Mouse (Mus musculus) cerebellum, postnatal 4 days (tissue): ENCODE data around the gene Naa50.
A peak's percentile ranks its signal among the peaks of the same experiment; 100 is the strongest.

Source experiments
- DNase-seq, 2 experiments: peaks; one replicate each; pipeline ENCODE4 v3.0.0; 2022; ENCODE audit warnings: low spot score in 2 of 2, mixed read lengths in 1 of 2

Naa50 gene

DNA sequence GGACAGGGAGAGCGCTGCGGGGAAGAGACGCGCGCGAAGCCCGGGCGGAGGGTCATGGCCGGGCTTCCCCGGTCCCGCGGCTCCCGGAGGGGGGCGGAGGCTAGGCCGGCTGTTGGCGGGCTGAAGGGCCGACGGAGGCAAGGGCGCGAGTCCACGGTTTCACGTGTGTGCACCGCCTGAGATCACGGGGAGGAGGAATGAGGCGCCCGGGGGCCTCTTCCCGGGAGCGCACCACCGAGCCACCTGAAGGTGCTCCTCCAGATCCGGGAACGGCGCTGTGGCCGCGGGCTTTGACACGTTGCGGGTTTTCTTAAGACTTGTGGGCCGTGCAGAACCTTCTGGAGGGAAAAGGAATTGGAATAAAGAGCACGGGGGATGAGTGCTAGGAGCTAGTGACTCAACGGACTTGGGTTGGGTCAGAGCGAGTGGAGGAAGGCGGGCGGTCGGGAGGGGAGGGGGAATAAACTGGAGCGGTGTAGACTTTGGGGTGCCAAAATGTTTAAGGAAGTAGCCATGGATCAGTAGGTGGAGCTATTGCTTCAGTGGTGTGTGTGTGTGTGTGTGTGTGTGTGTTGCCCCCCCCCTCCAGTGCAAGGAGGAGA, 657 bp downstream of the Naa50 start:
- peak; percentile 28 to 61 for DNase-seq

DNA sequence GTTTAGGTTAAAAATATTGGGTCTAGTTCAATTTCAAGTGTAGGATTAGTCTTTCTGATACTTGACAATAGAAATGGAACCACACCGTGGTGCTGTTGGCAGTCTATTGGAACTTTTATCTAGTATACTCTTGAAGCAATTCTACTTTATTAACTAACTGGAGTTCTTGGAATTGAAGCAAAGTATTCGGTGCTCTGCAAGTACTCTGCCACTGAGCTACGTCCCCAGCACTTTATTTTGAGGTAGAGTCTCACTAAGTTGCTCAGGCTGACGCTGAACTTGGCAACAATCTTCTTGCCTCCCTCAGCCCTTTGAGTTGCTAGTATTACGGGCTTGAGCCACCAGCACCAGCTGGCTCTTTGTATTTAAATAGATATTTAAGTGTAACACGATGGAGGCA, 1.9 kb downstream of the Naa50 start:
- DNase-seq = no peak

DNA sequence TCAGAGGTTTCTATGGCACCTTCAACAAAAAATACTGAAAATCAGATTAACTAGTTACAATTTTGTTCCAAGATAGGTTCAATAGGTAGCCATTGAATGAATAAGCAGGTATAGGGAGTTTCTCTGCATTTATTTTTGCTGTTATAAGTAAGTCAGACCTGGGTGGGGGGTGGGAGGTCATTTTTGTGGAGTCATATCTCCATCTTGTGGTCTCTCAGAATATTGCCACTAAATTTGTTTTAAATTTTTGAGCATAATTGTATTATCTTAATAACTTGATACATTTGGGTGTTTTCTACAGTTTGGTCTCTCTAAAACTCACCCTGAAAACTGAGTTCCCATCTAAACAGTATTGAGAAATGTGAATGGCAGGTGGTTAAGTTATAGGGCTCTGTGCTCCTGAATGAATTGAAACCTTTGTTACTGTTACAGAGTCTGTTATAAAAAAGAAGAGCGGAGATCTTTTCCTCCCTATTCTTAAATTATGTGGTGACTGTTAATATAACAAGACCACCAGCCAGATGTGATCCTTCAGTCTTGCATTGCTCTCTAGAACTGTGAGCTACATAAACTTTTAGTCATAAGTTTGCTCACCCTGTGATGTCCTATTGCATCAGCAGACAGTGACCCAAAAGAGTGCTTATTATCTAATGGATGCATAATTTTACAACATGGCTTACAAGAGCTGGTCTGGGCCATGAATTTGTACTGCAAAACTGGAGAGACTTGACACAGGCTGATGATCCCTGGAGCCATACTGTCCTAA, 9.6 kb downstream of the Naa50 start:
- DNase-seq = no peak

DNA sequence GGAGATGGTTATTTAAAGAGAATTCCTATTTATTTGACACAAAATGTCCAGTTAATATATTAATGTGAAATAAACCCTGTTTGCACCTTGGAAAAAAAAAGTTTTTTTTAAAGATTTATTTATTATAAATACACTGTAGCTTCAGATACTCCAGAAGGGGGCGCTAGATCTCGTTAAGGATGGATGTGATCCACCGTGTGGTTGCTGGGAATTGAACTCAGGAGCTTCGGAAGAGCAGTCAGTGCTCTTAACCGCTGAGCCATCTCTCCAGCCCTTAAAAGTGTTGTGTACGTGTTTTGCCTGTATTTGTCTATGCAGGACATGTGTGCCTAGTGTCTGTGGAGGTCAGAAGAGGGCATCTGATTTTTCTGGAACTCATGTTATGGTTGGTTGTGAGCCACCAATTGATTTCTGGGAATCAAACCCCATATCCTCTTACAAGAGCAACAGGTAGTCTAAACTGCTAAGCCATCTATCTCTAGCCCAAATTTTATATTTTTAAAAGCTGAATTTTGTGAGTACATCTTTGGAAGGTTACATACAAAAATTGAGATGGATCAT, 14.9 kb downstream of the Naa50 start:
- DNase-seq = no peak

DNA sequence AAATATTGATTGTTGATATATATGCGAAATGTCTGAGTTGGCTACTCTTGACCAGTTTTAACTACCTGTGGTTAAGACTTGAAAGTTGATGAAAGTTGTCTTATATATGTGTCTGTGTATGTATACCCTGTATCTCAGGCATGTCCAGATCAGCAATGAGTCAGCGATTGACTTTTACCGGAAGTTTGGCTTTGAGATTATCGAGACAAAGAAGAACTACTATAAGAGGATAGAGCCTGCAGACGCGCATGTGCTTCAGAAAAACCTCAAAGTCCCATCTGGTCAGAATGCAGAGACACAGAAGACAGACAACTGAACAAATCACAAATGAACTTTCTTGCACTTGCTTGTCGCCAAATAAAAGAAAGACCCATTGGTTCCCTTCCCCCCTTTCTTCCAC, 19.7 kb downstream of the Naa50 start:
- DNase-seq = no peak

DNA sequence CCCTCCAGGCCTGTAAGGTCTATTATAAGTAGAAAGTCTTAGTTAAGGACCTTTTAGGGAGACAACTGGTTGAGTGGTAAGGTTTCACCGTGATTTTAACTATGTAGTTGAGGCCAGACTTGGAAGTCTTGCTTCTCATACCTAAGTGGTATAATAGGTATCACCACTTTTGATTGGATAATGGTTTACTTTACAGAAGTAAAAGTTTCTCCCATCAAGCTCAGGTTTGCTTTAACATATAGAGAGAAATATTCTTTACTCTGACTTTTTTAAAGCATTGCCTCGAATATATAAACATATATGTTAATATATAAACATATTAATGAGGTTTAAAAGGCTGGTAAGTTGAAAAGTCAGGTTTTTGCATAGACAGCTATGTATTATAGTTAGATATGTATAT, 24.2 kb downstream of the Naa50 start:
- no peak for DNase-seq

DNA sequence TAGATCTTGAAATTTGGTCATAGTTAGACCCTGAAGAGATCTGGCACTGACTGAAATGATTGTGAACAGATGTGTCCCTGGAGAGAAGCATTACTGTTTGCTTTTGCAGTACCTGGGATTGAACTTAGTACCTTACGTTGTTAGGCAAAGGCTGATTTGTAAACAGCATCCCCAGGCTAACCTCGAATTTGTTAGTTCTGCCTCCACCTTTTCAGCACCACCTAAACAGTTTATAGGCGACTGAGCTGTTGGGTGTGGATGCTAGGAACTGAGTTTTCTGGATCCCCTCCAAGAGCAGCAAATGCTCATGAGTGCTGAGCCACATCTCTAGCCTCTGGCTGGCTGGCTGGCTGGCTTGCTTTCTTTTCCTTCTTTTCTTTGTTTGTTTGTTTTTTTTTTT, 25.6 kb downstream of the Naa50 start:
- DNase-seq = no peak

DNA sequence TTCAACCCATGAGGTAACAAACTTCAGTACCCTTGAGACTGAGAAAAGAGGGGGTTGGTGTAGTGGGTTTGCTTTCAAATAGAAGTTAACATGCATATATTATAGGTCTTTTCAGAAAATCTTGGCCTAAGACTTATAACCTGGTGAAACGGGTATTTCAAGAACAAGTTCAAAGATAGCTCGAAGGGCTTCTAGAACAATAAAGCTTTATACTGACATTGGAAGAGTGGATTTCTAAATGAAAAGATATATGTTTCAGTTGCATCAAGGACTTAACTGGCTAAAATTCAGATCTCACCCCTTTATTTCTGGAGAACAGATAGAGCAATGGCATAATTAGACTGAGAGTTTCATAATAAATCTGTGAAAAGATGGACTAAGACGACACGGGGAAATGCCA, 29.4 kb downstream of the Naa50 start:
- DNase-seq = no peak

DNA sequence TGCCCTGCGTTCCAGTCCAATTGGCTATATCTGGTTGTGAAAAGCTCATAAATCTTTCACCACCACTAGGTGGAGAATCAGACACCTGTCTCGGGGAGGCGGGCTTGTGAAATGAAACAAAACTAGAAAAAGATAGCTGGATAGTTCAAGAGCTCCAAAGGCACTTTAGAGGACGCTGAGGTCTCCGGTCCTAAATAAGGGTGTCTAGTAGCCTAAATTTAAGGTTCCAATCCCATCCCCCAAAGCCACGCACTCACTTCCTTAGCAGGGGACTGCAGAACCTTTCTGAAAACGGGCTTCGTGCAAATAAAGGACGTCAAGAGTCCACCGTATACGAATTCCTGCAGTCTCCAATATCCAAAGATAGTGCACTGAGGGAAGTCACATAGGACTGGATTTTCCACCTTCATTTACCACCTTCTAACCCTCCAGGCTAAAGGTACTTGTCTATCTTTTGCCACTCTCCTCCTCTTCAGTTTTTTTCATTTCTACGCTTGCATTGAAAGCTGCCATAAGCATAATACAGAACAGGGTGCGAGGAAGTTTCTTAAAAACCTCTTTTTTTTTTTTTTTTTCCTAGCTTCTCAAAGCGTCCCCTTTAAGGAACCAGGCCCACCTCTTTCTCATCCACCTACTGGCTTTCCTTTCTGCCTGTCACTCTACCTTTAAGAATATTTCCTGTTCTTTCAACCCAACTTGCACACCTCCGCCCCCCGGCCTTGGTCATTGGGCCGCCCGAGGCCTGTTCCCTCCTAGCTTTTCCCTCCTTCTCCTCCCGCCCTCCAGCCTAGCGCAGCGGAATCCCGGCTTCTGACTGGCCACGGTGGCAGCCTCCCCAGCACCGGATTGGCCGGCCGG, 32.9 kb downstream of the Naa50 start:
- peak; percentile 94 to 97 for DNase-seq

DNA sequence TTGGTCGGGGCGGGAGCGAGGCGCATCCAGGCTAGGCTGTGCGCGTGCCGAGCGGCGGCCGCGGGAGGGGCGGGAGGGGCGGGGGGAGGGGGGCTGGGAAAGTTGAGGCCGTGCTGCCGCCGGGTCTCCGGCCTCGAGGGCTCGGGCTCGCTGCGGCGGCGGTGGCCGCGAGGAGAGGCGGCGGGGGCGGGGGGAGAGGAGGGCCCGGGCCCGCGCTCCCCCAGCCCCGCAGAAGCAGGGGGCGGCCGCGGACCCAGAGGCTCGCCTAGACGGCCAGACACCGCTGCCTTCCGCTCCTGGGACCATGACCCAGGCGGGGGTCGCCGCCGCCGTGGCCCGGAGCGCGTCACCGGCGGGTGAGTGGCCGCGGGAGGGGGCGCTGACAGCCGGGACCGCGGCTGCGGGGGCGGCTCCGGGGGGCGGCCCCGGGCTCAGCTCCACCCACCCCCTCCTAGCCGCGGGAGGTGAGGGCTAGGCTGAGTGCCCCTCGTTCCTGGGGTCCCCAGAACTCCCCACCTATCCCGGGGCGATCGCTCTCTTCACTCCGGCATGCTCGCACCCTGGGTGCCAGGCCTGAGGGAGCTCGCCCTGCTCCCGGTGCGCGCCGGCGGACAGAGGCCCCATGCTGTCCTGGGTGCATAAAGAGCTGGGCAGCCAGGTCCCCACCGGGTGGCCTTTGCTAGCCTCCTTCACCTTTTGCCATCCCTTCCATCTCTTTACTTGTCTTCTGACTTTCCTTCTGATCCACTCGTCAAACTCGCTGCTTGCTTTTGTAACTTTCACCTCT, 33.7 kb downstream of the Naa50 start, which contains the start of gene Usf3:
Gene Usf3, plus strand, starts transcription at position 92 of the 787 bp plus-strand sequence.
- DNase-seq = peak; percentile 24 to 50

DNA sequence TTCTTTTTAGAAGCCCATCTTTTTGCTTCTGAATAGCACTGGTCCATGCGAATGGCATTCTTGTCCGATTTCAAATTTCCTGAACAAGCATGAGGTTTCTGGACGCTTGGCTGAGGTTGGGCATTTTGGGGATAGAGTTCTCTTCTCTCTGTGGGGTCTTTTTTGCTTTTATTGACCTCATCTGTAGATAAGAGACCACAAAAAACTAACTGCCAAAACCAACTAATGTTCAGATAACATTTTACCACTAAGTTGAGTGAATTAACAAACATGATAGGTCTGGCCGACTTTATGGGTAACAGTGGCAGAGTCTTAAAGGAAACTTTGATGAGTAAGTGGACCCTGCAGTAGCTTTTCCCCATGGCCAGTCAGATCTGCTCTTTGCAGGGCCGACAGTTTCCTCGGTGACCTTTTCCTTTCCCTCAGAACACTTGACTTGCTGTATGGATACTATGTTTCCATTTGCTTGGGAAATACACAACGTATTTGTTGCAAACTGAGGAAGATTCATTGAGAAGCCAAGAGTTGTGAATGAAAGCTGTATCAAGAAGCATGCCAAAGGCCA, 34.4 kb downstream of the Naa50 start:
- DNase-seq = no peak

DNA sequence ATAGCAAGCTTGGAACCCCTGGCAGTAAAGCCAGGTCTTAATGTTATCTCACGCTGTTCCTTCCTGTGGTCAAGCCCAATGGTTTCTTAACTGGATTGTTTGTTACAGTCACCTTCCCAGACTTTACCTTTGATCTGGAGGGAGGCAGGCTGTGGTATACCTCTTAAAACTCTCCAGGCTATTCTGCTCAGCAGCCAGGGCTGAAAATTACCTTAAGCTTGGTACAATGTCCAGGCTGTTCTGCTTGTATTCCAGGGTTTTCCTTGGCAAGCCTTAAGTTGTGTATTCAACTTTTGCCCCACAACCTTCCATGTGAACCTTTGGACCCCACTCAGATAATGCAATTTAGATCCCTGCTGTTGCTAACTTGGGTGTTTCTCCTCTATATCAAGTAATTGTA, 35.4 kb downstream of the Naa50 start:
- DNase-seq = no peak

DNA sequence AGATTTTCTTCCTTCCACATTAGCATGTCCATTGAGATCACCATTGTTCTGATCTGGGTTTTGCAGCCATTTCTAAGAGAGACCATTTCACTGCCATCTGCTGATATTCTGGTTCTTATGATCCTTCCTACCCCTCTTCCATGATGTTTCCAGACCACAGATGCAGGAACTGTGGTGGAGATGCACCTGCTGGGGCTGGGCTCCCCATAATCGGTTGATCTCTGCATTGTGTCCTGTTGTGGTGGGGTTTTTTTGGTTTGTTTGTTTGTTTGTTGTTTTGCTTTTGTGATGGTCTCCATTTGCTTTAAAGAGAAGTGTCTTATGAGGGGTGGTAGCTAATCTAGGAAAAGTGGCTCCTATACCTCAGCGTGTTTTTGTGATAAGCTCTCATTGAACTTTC, 36.9 kb downstream of the Naa50 start:
- DNase-seq = no peak

DNA sequence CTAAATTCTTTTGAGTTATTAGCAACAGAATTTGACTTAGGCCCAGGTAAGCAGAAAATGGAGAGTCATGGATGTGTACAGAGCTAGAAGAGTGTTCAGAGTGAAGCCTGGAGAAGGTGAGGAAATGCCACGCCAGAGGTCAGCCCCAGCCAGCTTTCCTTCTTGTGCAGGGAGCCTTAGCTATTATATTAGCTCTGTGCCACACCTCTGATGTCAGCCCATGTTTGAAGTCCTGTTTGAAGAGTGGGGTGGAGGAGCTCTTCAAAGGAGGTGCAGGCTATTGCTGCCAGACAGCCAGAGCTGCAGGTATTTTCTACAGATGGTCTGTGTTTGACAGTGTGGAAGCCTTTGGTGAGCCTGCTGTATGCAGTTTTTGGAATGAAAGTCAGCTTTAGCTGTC, 38.9 kb downstream of the Naa50 start:
- no peak for DNase-seq

DNA sequence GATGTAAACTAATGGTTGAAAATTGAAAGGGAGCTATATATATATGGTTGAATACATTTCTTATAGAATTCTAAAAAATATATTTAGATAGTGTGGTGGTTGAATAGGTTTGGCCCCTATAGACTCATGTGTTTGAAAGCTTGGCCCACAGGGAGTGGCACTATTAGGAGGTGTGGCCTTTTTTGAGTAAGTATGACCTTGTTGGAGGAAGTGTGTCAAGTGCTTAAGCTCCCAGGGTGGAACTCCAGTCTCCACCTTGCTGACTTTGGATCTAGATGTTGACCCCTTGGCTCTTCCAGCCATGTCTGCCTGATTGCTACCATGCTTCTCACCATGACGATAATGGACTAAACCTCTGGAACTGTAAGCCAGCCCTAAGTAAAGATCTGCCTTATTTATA, 43.0 kb downstream of the Naa50 start:
- DNase-seq = no peak

DNA sequence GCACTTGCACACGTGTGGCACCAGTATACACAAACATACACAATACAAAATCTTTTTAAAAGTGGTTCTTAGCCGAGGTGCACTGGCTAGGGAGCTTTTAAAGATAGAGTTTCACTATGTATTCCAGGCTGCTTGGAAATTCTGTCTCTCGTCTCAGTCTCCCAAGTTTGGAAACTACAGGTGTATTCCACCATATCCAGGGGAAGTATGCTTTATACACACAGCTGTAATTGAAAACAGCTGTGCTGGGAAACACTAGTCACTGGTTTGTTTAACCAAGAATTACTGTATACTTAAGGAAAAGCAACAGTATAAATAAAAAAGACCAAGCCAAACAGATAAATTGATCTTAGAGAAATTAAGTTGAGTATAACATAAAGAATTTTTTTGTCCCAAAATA, 45.1 kb downstream of the Naa50 start:
- DNase-seq = no peak

DNA sequence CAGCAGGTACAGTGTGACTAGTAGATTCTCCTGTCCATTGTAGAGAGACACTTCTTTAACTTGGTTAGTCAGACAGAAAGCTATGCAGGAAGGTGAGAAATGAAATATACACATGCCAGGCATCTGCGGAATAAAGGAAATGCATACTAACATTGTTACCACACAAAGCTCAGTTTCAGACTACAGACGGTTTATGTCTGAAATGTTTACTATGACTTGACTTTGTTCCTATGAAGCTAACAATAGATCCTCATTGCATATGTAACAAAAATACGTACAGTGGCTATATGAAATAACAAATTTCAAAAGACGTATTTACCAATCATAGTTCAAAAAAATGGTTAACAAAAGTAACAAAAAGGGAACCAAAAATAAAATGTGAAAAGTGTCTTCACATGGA, 47.5 kb downstream of the Naa50 start:
- DNase-seq = no peak

DNA sequence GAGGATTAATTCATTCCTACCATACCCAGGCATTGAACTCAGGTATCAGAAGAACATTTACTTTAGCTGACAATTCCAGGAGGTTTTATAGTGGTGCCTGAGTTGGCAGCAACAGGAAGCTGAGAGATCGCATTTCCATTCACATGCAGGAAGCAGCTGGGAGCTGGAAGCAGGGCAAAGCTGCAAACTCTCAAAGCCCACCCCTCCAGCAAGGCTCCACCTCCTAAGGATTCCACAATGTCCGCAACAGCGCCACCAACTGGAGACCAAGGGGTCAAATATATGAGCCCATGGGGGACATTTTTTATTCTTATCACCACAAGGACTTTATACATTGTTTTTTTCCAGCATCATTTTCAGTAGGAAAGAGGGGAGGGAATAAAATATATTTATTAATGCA, 49.1 kb downstream of the Naa50 start:
- no peak for DNase-seq

DNA sequence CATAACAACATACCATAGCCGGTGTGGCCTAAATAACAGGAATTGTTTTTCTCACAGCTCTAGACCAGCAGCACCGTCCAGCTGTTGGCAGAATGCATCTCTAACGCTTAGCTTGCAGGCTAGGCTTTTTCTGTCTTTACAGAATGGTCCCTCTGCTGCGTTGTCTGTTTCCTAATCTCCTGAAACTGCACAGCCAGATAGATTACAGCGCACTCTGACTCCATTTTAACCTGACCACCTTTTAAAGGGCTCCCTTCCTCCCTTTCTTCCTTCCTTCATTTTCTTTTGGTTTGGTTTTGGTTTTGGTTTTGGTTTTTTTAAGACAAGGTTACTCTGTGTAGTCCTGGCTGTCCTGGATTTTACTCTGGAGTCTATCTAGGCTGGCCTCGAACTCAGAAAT, 50.4 kb downstream of the Naa50 start:
- DNase-seq = no peak

DNA sequence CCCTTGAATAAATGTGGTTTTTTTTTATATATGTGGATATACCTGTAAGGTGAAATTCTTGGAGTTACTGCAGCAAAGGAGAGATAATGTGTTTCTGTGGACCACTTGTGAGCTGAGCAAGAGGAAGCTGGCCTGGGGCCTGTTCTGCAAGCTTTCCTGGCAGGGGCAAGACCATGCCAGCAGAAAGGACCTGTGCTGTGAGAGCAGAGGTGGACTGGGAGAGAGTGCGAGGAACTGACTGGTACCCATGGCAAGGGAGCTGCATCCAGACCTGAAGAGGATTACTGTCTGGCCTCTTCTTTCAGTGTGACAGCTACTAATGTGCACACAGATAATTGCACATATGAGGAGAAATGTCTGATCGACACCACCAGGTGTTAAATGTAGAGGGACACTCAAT, 51.3 kb downstream of the Naa50 start:
- DNase-seq = no peak

DNA sequence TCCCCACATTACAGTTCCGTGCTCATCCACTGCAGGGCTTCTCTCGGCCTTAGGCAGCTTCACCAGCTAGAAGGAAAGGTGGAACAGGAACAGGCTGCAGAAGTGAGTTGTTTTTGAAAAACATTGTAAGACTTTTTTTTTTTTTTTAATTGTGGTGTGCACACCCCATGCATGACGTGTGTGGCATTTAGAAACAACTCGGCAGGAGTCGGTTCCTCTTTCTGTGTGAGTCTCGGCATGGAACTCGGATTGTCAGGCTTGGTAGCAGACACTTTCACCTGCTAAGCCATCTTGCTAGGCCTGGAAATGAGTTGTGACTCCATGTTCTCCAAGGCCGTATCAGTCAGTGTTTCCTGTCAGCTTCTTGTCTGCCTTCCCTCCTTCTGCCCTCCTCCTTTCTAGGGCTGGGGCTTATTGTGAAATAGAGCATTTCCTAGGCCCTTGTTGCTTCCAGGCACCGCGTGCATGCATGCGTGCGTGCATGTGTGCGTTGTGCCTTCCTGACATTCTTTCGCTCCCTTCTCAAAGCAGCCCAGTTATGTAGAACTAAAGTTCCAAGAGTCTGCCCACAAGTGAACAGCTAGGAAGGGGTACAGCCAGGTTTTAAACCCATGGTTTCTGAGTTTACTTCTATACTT, 59.6 kb downstream of the Naa50 start:
- no peak for DNase-seq
